Mouse (Mus musculus) limb, embryonic 10.5 days (tissue): ENCODE results near the gene Klhl12. TPM values are rescaled to one million over a fixed set of nuclear protein-coding genes. Genes with fewer than 3 reads are reported as not detected.
A peak's percentile ranks its signal among the peaks of the same experiment; 100 is the strongest.
"Not testable (repeated sequence)": the region's sequence is repeated elsewhere in the genome, so short reads cannot be mapped to it uniquely, and the experiment has no call there.

Source experiments
- DNase-seq: peaks from one replicate; pipeline ENCODE4 v3.0.0-alpha.2; 2017; ENCODE audit warnings: low spot score
- H3K27ac ChIP-seq: fragments of 300-500 bp; sonication (generic); 2 replicates; pipeline ENCODE4 v1.5.1; 2016; ENCODE audit warnings: mild to moderate bottlenecking
- H3K27me3 ChIP-seq: fragments of 300-500 bp; sonication (generic); 2 replicates; pipeline ENCODE4 v1.6.1; 2016; ENCODE audit warnings: low read depth, mild to moderate bottlenecking; ENCODE audit not compliant: poor library complexity, severe bottlenecking
- H3K36me3 ChIP-seq: fragments of 300-500 bp; sonication (generic); 2 replicates; pipeline ENCODE4 v1.6.1; 2016; ENCODE audit warnings: mild to moderate bottlenecking, moderate library complexity
- H3K4me1 ChIP-seq: fragments of 300-500 bp; sonication (generic); 2 replicates; pipeline ENCODE4 v1.6.1; 2016
- H3K4me3 ChIP-seq: fragments of 300-500 bp; sonication (generic); 2 replicates; pipeline ENCODE4 v1.5.1; 2016; ENCODE audit warnings: mild to moderate bottlenecking, moderate library complexity
- H3K9me3 ChIP-seq: fragments of 300-500 bp; sonication (generic); replicated peaks from 2 replicates; pipeline ENCODE4 v1.6.1; 2016; ENCODE audit warnings: mild to moderate bottlenecking
- WGBS: fragments of 180-500 bp; shearing (Covaris S2); methylation state at CpG from one replicate; pipeline ENCODE4 v1.1.7; 2016; 5-methylcytosine and 5-hydroxymethylcytosine counted together
- polyA plus RNA-seq: library from polyadenylated mRNA; unstranded; fragments of >200 nt; fragmentation: Nextera tagmentation; extraction: Ambion mirVana; gene quantifications from 2 replicates; pipeline ENCODE4 v1.2.1, GENCODE M21; 2016

Klhl12 gene
- polyA plus RNA-seq, 1 experiment from 2014 or later: 43.7 TPM

DNA sequence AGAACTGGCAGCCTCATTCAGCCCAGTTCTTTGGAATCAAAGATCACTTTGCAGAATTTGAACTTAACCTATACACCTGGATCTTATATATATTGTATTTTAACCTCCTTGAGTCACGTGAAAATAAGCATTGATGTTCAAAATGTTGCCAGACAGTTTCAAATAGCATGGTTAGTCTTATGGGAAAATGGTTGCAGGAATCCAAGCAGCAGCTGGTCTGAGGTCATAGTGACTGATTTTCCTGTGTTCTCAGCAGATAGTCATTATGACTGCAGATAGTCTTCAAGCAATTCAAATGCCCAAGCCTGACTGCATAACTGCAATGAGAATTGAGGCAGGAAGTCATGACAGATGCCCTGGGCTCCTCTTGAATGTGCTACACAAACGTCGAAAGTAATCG is 56.9 kb downstream of the Klhl12 start:
- peaks cover 25% of the 10 kb centered on the region for H3K4me1 ChIP-seq
- peaks cover 17% of the 10 kb centered on the region for H3K36me3 ChIP-seq
- peaks cover 48% of the 10 kb centered on the region for H3K27me3 ChIP-seq
- H3K4me3 ChIP-seq: no peak overlapping the region
- 79% methylated on average over 4 of the region's 4 CpGs for WGBS
- no peak overlapping the region for H3K27ac ChIP-seq
- no peaks in the 10 kb centered on the region for H3K9me3 ChIP-seq
- DNase-seq: no peak

DNA sequence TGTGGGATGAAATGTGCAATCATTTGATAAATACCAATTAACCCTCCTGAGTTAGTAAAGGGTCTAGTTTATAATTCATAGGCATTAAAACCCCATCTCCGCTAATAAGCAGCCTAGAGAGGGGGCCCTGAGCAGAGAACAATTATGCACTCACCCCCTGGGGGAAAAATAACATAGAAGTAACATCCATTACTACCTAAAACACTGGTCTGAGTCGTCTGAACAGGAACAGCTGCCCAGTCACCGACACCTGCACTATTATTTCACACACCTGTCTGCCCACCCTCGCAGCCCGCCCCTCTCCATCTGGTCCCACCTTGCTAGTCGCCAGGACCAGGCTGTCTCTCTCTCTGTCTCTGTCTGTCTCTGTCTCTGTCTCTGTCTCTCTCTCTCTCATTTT is 57.3 kb downstream of the Klhl12 start:
- Histone ChIP-seq H3K27ac (no peak overlapping the region), H3K4me3 (no peak overlapping the region), H3K36me3 (peaks cover 13% of the 10 kb centered on the region), H3K4me1 (peaks cover 26% of the 10 kb centered on the region), H3K9me3 (no peaks in the 10 kb centered on the region), H3K27me3 (peaks cover 48% of the 10 kb centered on the region)
- WGBS: 58% methylated on average over 6 of the region's 6 CpGs
- DNase-seq: no peak

- peak overlapping the region; percentile 53 for H3K4me3 ChIP-seq
- peak overlapping the region; percentile 70 for H3K27ac ChIP-seq
- H3K27me3 ChIP-seq: peaks cover 48% of the 10 kb centered on the region
- peak; percentile 68 for DNase-seq
- H3K4me1 ChIP-seq: peaks cover 26% of the 10 kb centered on the region
- no peaks in the 10 kb centered on the region for H3K9me3 ChIP-seq
- H3K36me3 ChIP-seq: peaks cover 5% of the 10 kb centered on the region
- 2% methylated on average over 38 of the region's 38 CpGs for WGBS
Measured at GRCm38 (mm10) chr1:134513312-134513860, 58.1 kb downstream of the Klhl12 start.

GRCm38 (mm10) chr1:134513876-134514590 is 58.7 kb downstream of the Klhl12 start:
- Histone ChIP-seq H3K27ac (peak overlapping the region; percentile 70; the same call in 1 of the 2 replicates), H3K36me3 (peaks cover 3% of the 10 kb centered on the region; the same call in 1 of the 2 replicates), H3K27me3 (peaks cover 48% of the 10 kb centered on the region), H3K4me3 (peak overlapping the region; percentile 53), H3K4me1 (peaks cover 26% of the 10 kb centered on the region), H3K9me3 (no peaks in the 10 kb centered on the region)
- no peak for DNase-seq
- 46% methylated on average over 16 of the region's 16 CpGs for WGBS

- WGBS: 86% methylated on average over 2 of the region's 2 CpGs
- no peak for DNase-seq
- peaks cover 24% of the 10 kb centered on the region for H3K4me1 ChIP-seq
- no peaks in the 10 kb centered on the region for H3K9me3 ChIP-seq
- no peaks in the 10 kb centered on the region for H3K36me3 ChIP-seq
- H3K27ac ChIP-seq: peak overlapping the region; percentile 80
- no peak overlapping the region for H3K4me3 ChIP-seq
- peaks cover 48% of the 10 kb centered on the region for H3K27me3 ChIP-seq
Measured at GRCm38 (mm10) chr1:134515891-134516290, 60.6 kb downstream of the Klhl12 start.

DNA sequence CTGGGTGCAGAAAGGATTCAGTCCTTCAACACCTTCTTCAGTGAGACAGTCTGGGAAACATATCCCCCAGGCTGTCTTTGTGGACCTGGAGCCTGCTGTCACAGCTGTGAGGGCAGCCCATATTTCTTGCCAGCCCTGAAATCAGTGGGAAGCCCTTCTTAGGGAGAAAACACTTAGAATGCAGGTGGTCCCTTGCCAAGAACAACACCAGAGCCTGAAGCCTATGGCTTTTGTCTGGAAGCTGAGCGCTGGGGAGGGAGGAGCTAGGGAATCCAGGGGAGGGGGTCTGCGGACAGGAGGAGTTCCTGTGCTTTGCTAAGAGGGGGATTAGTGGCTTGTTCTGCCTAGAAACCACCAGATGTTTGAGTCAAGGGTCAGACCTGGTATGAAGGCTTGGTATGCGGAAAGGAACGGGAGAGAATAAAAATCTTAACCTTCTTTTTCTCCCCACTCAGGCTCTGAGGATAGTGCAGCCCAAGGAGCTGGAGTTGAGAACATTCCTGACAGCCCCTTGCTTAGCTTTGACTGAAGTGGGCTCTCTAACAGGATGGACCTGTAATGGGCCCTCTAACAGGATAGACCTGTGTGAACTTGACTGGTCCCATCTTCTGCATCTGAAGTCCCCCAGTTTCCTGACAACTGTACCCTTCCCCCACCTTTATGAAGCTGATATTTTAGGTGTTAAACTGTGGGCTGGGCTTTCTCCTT is 61.3 kb downstream of the Klhl12 start:
- WGBS: 18% methylated on average over 4 of the region's 4 CpGs
- Histone ChIP-seq H3K36me3 (no peaks in the 10 kb centered on the region), H3K9me3 (no peaks in the 10 kb centered on the region), H3K4me1 (peaks cover 24% of the 10 kb centered on the region), H3K4me3 (no peak overlapping the region; the same call in 1 of the 2 replicates), H3K27me3 (peaks cover 42% of the 10 kb centered on the region), H3K27ac (peak overlapping the region; percentile 80)
- peak; percentile 50 for DNase-seq

- H3K27me3 ChIP-seq: peaks cover 30% of the 10 kb centered on the region
- H3K27ac ChIP-seq, H3K4me3 ChIP-seq, H3K9me3 ChIP-seq, DNase-seq, H3K36me3 ChIP-seq: not testable (repeated sequence)
- 94% methylated on average over 14 of the region's 14 CpGs for WGBS
- H3K4me1 ChIP-seq: peaks cover 24% of the 10 kb centered on the region
Measured at GRCm38 (mm10) chr1:134517841-134518240, 62.5 kb downstream of the Klhl12 start.

GRCm38 (mm10) chr1:134518677-134519076 is 63.3 kb downstream of the Klhl12 start:
- Histone ChIP-seq H3K36me3 (no peaks in the 10 kb centered on the region), H3K27me3 (peaks cover 22% of the 10 kb centered on the region), H3K4me3 (no peak overlapping the region), H3K27ac (no peak overlapping the region), H3K4me1 (peaks cover 17% of the 10 kb centered on the region), H3K9me3 (no peaks in the 10 kb centered on the region)
- DNase-seq: peak; percentile 55
- WGBS: 12% methylated on average over 7 of the region's 7 CpGs

DNA sequence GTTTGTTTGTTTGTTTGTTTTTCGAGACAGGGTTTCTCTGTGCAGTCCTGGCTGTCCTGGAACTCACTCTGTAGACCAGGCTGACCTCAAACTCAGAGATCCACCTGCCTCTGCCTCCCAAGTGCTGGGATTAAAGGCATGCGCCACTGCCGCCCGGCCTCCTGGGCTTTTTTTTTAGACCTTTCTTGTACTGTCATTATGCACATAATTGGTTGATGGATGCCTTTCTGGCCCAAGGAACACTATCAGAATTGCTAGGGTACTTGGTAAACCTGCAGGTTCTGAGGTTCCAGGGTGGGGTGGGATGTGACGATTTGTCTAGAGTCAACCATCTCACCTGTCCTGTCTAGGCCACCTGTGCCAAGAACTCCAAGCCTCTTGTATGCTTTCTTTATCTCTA is 63.9 kb downstream of the Klhl12 start:
- DNase-seq, H3K4me3 ChIP-seq, H3K9me3 ChIP-seq, H3K27ac ChIP-seq, H3K36me3 ChIP-seq: not testable (repeated sequence)
- Histone ChIP-seq H3K4me1 (peaks cover 16% of the 10 kb centered on the region), H3K27me3 (peaks cover 17% of the 10 kb centered on the region)
- 94% methylated on average over 5 of the region's 5 CpGs for WGBS

DNA sequence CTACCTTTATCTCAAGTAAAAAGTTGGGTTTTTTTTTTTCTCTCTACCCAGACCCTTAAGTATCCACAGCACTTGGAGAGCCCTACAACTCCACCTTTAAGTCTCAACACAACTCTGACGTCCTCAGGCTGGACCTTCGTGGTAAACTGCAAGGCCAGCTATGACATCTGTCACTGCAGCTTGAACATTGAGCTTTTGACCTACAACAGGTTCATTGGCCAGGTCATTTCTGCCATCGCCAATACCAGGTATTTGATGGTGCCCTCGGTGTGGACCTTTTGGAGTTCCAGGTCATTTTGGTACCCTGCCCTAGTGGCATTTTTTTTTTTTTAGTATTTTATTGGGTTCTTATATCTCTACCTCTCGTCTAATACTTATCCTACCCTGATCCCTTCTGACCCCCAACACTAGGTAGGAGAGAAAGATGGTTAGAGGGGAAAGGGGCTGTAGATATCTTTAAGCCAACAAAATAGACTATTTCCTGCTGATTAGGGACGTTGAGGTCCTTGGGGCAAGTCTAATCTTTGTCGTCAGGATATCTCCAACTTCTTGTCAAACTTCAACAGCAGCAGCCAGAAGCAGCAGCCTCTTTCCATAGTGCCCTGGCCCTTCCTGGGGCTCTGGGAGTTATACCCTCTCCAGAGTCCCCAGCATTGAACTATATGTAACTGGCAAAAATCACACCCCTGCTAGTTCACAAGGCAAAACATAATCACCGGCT is 64.8 kb downstream of the Klhl12 start:
- 86% methylated on average over 8 of the region's 8 CpGs for WGBS
- H3K36me3 ChIP-seq: no peaks in the 10 kb centered on the region
- DNase-seq: no peak
- H3K4me1 ChIP-seq: peaks cover 16% of the 10 kb centered on the region
- H3K27me3 ChIP-seq: peaks cover 8% of the 10 kb centered on the region; the same call in 1 of the 2 replicates
- no peak overlapping the region for H3K27ac ChIP-seq
- H3K4me3 ChIP-seq: no peak overlapping the region
- no peaks in the 10 kb centered on the region for H3K9me3 ChIP-seq

DNA sequence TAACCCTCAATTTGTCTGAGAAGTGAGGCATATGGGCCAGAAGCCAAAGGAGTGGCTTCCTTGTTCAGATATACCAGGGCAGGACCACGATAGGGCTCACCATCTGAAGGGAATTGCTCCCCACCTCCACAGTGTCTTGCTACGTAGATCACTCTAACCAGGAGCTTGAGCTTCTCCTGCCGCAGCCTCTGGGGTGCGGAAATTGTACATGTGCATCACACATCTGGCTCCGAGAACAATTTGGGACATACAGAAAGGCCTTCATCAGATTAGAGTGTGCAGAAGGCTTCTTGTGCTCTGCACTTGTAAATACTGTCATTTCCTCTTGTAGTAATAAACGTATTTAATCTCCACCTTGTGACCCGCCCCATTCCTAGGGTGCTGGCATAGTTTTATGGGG is 65.8 kb downstream of the Klhl12 start:
- DNase-seq: no peak
- no peak overlapping the region for H3K27ac ChIP-seq
- H3K9me3 ChIP-seq: no peaks in the 10 kb centered on the region
- no peaks in the 10 kb centered on the region for H3K36me3 ChIP-seq
- WGBS: 82% methylated on average over 7 of the region's 7 CpGs
- no peaks in the 10 kb centered on the region for H3K27me3 ChIP-seq
- peaks cover 11% of the 10 kb centered on the region for H3K4me1 ChIP-seq
- no peak overlapping the region for H3K4me3 ChIP-seq

GRCm38 (mm10) chr1:134522325-134522724 is 67.0 kb downstream of the Klhl12 start:
- H3K27me3 ChIP-seq: no peaks in the 10 kb centered on the region
- H3K4me3 ChIP-seq: no peak overlapping the region
- WGBS: 62% methylated on average over 2 of the region's 2 CpGs
- no peaks in the 10 kb centered on the region for H3K4me1 ChIP-seq
- H3K36me3 ChIP-seq: no peaks in the 10 kb centered on the region
- H3K9me3 ChIP-seq: no peaks in the 10 kb centered on the region
- no peak overlapping the region for H3K27ac ChIP-seq
- DNase-seq: no peak
